Mouse (Mus musculus) gastrocnemius, postnatal 4 days (tissue): ENCODE results near the gene Rlim. TPM values are rescaled to one million over a fixed set of nuclear protein-coding genes. Genes with fewer than 3 reads are reported as not detected.

Experiments
- total RNA-seq, 2 experiments: library from RNA; stranded (reverse); gene quantifications; 2 replicates each; pipeline ENCODE4 v1.2.3; 2021

Rlim gene
- total RNA-seq, 2 experiments from 2014 or later: 40.7 to 45.1 TPM

Other genes with a start within 250 kb of the Rlim start
- gene Slc16a2, start 159.3 kb downstream of the Rlim start, total RNA-seq: 10 to 100 TPM; 32.8 to 36.7 TPM
- gene Nexmif, start 219.9 kb upstream of the Rlim start, total RNA-seq: 1 to 10 TPM; 1.2 to 2.2 TPM